Mouse (Mus musculus): ENCODE measurements at regions not wholly inside any gene's neighbourhood (a gene's known extent, or its start where the extent isn't known, plus 50 kb on each side); places are given as distances from the start of the nearest gene placed in this dataset.

DNA sequence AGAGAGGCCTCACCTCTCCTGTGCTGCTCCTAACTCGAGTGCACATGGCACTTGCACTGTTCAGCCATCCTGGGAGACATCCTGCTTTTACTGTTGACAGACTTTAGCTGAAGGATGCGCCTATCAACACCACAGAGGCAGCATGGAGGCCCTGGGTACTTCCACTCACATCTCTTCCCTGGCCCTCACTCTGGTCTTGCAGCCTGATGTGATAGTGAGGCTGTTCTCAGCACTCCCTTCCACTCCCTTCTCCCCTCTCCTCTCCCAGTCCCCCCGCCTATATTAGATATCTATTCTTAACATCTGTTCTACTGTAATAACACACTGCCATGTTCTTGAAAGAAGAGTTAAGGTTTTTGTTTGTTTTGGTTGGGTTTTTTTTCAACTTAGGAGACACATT, 50.2 kb upstream of the Bod1 start:
- Histone ChIP-seq H3K4me1 (ENCODE audit: control insufficient read depth, insufficient read depth, low read length) (0 out of 2 replicates have a peak, but pooled peaks cover 3% of the 10 kb centered on the region), H3K4me3 (replicated peaks; ENCODE audit: low read length) (no peak overlapping the region), H3K36me3 (ENCODE audit: control insufficient read depth, insufficient read depth, low read length) (no peaks in the 10 kb centered on the region), H3K27ac (ENCODE audit: low read length) (no peak overlapping the region), H3K9me3 (replicated peaks; ENCODE audit: control insufficient read depth, low read length) (no peaks in the 10 kb centered on the region), H3K4me2 (ENCODE audit: low read depth, low read length) (no peak overlapping the region), H3K27me3 (ENCODE audit: control insufficient read depth, insufficient read depth, low read length) (no peaks in the 10 kb centered on the region), H3K9ac (ENCODE audit: low read length) (no peak overlapping the region)
- WGBS, result 58% methylated on average over 3 of the region's 3 CpGs
- ATAC-seq (ENCODE audit: insufficient read depth, low FRiP score), result no peak

DNA sequence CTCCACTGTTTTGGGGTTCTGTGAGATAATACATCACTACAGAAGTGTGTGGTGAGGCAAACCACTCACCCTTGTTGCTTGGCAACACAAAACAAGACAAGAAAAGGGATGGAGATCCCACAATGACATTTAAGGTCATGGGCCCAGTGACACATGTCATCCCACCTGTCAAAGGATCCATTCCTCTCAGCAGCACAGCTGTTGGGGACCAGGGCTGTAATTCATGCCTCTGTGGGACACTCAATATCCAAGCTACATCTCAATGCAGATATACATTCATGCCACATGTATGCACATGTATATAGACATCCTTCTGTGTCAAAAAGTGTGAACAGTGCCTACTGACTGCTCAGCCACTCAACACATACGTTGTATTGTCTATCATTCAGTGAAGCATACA, 52.8 kb upstream of the Bod1 start:
- H3K27me3 ChIP-seq (ENCODE audit: control insufficient read depth, insufficient read depth, low read length), result no peaks in the 10 kb centered on the region
- 83% methylated on average over 1 of the region's 1 CpGs for WGBS
- H3K4me1 ChIP-seq (ENCODE audit: control insufficient read depth, insufficient read depth, low read length), result no peaks in the 10 kb centered on the region
- H3K36me3 ChIP-seq (ENCODE audit: control insufficient read depth, insufficient read depth, low read length), result no peaks in the 10 kb centered on the region
- no peak overlapping the region for H3K9ac ChIP-seq (ENCODE audit: low read length)
- H3K9me3 ChIP-seq (replicated peaks; ENCODE audit: control insufficient read depth, low read length), result no peaks in the 10 kb centered on the region
- no peak for ATAC-seq (ENCODE audit: insufficient read depth, low FRiP score)
- no peak overlapping the region for H3K27ac ChIP-seq (ENCODE audit: low read length)
- no peak overlapping the region for H3K4me2 ChIP-seq (ENCODE audit: low read depth, low read length)
- H3K4me3 ChIP-seq (replicated peaks; ENCODE audit: low read length), result no peak overlapping the region

GRCm38 (mm10) chr11:31725936-31726647, 54.4 kb upstream of the Bod1 start:
- Histone ChIP-seq H3K4me3 (replicated peaks; ENCODE audit: low read length) (no peak overlapping the region), H3K27ac (ENCODE audit: low read length) (no peak overlapping the region), H3K27me3 (ENCODE audit: control insufficient read depth, insufficient read depth, low read length) (no peaks in the 10 kb centered on the region), H3K4me1 (ENCODE audit: control insufficient read depth, insufficient read depth, low read length) (no peaks in the 10 kb centered on the region), H3K36me3 (ENCODE audit: control insufficient read depth, insufficient read depth, low read length) (no peaks in the 10 kb centered on the region), H3K4me2 (ENCODE audit: low read depth, low read length) (no peak overlapping the region), H3K9me3 (replicated peaks; ENCODE audit: control insufficient read depth, low read length) (no peaks in the 10 kb centered on the region), H3K9ac (ENCODE audit: low read length) (no peak overlapping the region)
- ATAC-seq (ENCODE audit: insufficient read depth, low FRiP score), result no peak
- 75% methylated on average over 15 of the region's 15 CpGs for WGBS

GRCm38 (mm10) chr11:31727289-31727688, 55.6 kb upstream of the Bod1 start:
- H3K4me3 ChIP-seq (replicated peaks; ENCODE audit: low read length), result no peak overlapping the region
- H3K4me1 ChIP-seq (ENCODE audit: control insufficient read depth, insufficient read depth, low read length), result no peaks in the 10 kb centered on the region
- no peak overlapping the region for H3K9ac ChIP-seq (ENCODE audit: low read length)
- no peak overlapping the region for H3K4me2 ChIP-seq (ENCODE audit: low read depth, low read length)
- no peak for ATAC-seq (ENCODE audit: insufficient read depth, low FRiP score)
- no peaks in the 10 kb centered on the region for H3K27me3 ChIP-seq (ENCODE audit: control insufficient read depth, insufficient read depth, low read length)
- no peaks in the 10 kb centered on the region for H3K36me3 ChIP-seq (ENCODE audit: control insufficient read depth, insufficient read depth, low read length)
- H3K9me3 ChIP-seq (replicated peaks; ENCODE audit: control insufficient read depth, low read length), result no peaks in the 10 kb centered on the region
- H3K27ac ChIP-seq (ENCODE audit: low read length), result no peak overlapping the region
- WGBS, result 65% methylated on average over 8 of the region's 8 CpGs

GRCm38 (mm10) chr11:31729728-31730127, 58.0 kb upstream of the Bod1 start:
- Histone ChIP-seq H3K27me3 (ENCODE audit: control insufficient read depth, insufficient read depth, low read length) (no peaks in the 10 kb centered on the region), H3K4me1 (ENCODE audit: control insufficient read depth, insufficient read depth, low read length) (no peaks in the 10 kb centered on the region), H3K27ac (ENCODE audit: low read length) (no peak overlapping the region), H3K36me3 (ENCODE audit: control insufficient read depth, insufficient read depth, low read length) (no peaks in the 10 kb centered on the region), H3K4me2 (ENCODE audit: low read depth, low read length) (no peak overlapping the region), H3K9ac (ENCODE audit: low read length) (no peak overlapping the region), H3K9me3 (replicated peaks; ENCODE audit: control insufficient read depth, low read length) (no peaks in the 10 kb centered on the region), H3K4me3 (replicated peaks; ENCODE audit: low read length) (no peak overlapping the region)
- ATAC-seq (ENCODE audit: insufficient read depth, low FRiP score), result no peak
- WGBS, result 85% methylated on average over 3 of the region's 3 CpGs

DNA sequence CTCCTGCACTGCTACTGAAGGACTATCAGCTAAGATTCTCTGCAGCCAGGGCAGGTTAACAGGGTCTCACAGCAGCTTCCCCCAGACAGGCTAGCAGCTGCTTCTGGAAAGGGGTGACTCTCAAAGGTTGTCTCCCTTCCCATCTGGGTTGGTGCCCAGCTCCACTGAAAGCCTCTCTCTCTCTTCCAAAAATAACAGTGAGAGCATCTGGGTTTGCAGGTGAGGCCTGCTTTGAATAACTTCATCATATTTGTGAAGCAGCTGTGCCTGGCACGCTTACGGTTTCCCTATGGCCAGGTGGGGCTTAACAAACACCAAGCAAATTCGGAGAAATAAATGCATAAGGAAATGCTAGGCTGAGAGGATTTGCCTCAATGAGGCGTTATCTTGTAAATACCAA, 58.5 kb upstream of the Bod1 start:
- no peaks in the 10 kb centered on the region for H3K36me3 ChIP-seq (ENCODE audit: control insufficient read depth, insufficient read depth, low read length)
- WGBS, result 68% methylated on average over 4 of the region's 4 CpGs

DNA sequence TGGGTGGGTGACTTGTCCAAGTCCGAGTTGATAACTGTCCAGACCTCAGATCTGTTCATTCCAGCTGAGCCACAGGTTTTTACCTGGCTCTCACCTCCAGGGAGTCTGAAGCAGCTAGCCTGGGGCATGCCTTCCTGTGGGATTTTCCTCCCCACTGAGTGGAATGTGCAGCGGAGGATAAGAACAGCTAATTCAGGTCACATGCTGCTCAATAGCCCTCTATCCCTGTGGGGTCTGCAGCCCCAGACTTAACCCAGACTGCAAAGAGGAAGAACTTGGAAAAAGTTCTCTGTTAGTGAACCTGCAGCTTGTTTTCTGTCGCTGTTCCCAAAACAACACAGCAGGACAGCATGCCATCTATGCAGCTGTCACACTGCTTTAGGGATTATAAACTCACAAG, 59.0 kb upstream of the Bod1 start:
- H3K4me2 ChIP-seq (ENCODE audit: low read depth, low read length), result no peak overlapping the region
- H3K27ac ChIP-seq (ENCODE audit: low read length), result no peak overlapping the region
- H3K9ac ChIP-seq (ENCODE audit: low read length), result no peak overlapping the region
- no peaks in the 10 kb centered on the region for H3K27me3 ChIP-seq (ENCODE audit: control insufficient read depth, insufficient read depth, low read length)
- H3K4me1 ChIP-seq (ENCODE audit: control insufficient read depth, insufficient read depth, low read length), result no peaks in the 10 kb centered on the region
- no peak overlapping the region for H3K4me3 ChIP-seq (replicated peaks; ENCODE audit: low read length)
- 51% methylated on average over 3 of the region's 3 CpGs for WGBS
- no peaks in the 10 kb centered on the region for H3K9me3 ChIP-seq (replicated peaks; ENCODE audit: control insufficient read depth, low read length)
- H3K36me3 ChIP-seq (ENCODE audit: control insufficient read depth, insufficient read depth, low read length), result no peaks in the 10 kb centered on the region
- no peak for ATAC-seq (ENCODE audit: insufficient read depth, low FRiP score)

More for the DNA sequence above, 58.5 kb upstream of the Bod1 start:
- H3K9me3 ChIP-seq (replicated peaks; ENCODE audit: control insufficient read depth, low read length), result no peaks in the 10 kb centered on the region
- no peak overlapping the region for H3K27ac ChIP-seq (ENCODE audit: low read length)
- H3K4me3 ChIP-seq (replicated peaks; ENCODE audit: low read length), result no peak overlapping the region
- H3K4me1 ChIP-seq (ENCODE audit: control insufficient read depth, insufficient read depth, low read length), result no peaks in the 10 kb centered on the region
- no peak for ATAC-seq (ENCODE audit: insufficient read depth, low FRiP score)
- H3K4me2 ChIP-seq (ENCODE audit: low read depth, low read length), result no peak overlapping the region
- no peak overlapping the region for H3K9ac ChIP-seq (ENCODE audit: low read length)
- H3K27me3 ChIP-seq (ENCODE audit: control insufficient read depth, insufficient read depth, low read length), result no peaks in the 10 kb centered on the region

- WGBS, result 84% methylated on average over 4 of the region's 4 CpGs
- H3K4me2 ChIP-seq (ENCODE audit: low read depth, low read length), result no peak overlapping the region
- H3K4me1 ChIP-seq (ENCODE audit: control insufficient read depth, insufficient read depth, low read length), result no peaks in the 10 kb centered on the region
- ATAC-seq (ENCODE audit: insufficient read depth, low FRiP score), result no peak
- H3K9me3 ChIP-seq (replicated peaks; ENCODE audit: control insufficient read depth, low read length), result no peaks in the 10 kb centered on the region
- no peaks in the 10 kb centered on the region for H3K36me3 ChIP-seq (ENCODE audit: control insufficient read depth, insufficient read depth, low read length)
- no peak overlapping the region for H3K9ac ChIP-seq (ENCODE audit: low read length)
- no peaks in the 10 kb centered on the region for H3K27me3 ChIP-seq (ENCODE audit: control insufficient read depth, insufficient read depth, low read length)
- H3K27ac ChIP-seq (ENCODE audit: low read length), result no peak overlapping the region
- no peak overlapping the region for H3K4me3 ChIP-seq (replicated peaks; ENCODE audit: low read length)
Observed at GRCm38 (mm10) chr11:31731459-31731858, 59.8 kb upstream of the Bod1 start.

DNA sequence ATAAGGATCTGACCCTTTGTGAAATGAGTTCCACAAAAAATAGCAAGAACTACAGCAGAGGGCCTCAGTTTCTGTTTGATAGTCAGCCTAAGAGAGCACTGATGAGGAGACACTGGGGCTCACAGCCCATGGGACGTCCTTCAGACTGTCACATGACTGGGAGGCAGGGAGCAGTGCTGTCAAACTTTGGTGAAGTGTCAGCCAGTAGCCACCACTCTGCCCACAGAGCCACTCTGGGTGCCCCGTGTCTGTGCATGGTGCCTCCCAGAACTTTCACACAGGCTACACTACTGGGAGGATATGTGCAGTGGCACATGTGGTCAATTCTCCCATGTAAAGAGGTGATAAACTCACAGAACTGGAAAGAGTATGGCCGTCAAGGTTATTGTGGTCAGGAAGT, 60.7 kb upstream of the Bod1 start:
- no peak overlapping the region for H3K4me3 ChIP-seq (replicated peaks; ENCODE audit: low read length)
- no peaks in the 10 kb centered on the region for H3K36me3 ChIP-seq (ENCODE audit: control insufficient read depth, insufficient read depth, low read length)
- ATAC-seq (ENCODE audit: insufficient read depth, low FRiP score), result no peak
- H3K4me2 ChIP-seq (ENCODE audit: low read depth, low read length), result no peak overlapping the region
- no peak overlapping the region for H3K27ac ChIP-seq (ENCODE audit: low read length)
- 53% methylated on average over 3 of the region's 3 CpGs for WGBS
- H3K9ac ChIP-seq (ENCODE audit: low read length), result no peak overlapping the region
- no peaks in the 10 kb centered on the region for H3K9me3 ChIP-seq (replicated peaks; ENCODE audit: control insufficient read depth, low read length)
- H3K4me1 ChIP-seq (ENCODE audit: control insufficient read depth, insufficient read depth, low read length), result no peaks in the 10 kb centered on the region
- H3K27me3 ChIP-seq (ENCODE audit: control insufficient read depth, insufficient read depth, low read length), result no peaks in the 10 kb centered on the region

All from stomach, embryonic 16.5 days (tissue).